Mouse (Mus musculus) embryonic fibroblast, embryonic 13.5 days (primary cell): ENCODE data around the gene Ror2.

ENCODE experiments used
- CTCF ChIP-seq: IDR thresholded peaks from 2 replicates; pipeline ENCODE4 v1.5.1; 2011; ENCODE audit warnings: mild to moderate bottlenecking, control low read depth, low read length, moderate library complexity, borderline replicate concordance; ENCODE audit not compliant: insufficient read depth
- POLR2A ChIP-seq: IDR thresholded peaks from 2 replicates; pipeline ENCODE4 v1.6.1; 2011; ENCODE audit warnings: low read depth, mild to moderate bottlenecking, control low read depth, low read length, moderate library complexity

- TF ChIP-seq CTCF (no peak), POLR2A (no peak)
These were observed 126.4 kb downstream of the Ror2 start for GRCm38 (mm10) chr13:53159501-53159900.
